Mouse (Mus musculus) MEL (cell line): Measurements from ENCODE around the gene Rcor1.

ENCODE experiments used
- BHLHE40 ChIP-seq: IDR thresholded peaks from 2 replicates; pipeline ENCODE4 v1.6.1; 2012; ENCODE audit warnings: low read depth, mild to moderate bottlenecking, inconsistent platforms, low read length, improper control_type of control experiment, borderline replicate concordance
- CTCF ChIP-seq, 3 experiments: IDR thresholded peaks in 2 of 3; conservative IDR thresholded peaks in 1 of 3; 2 replicates each; pipeline ENCODE4 v1.5.1; 2011 to 2012; ENCODE audit warnings: low read length in 3 of 3, low read depth in 2 of 3, mild to moderate bottlenecking in 2 of 3, improper control_type of control experiment in 1 of 3, inconsistent platforms in 1 of 3, mixed read lengths in 1 of 3, moderate library complexity in 1 of 3; ENCODE audit not compliant: control insufficient read depth in 1 of 3, insufficient read depth in 1 of 3, poor library complexity in 1 of 3, severe bottlenecking in 1 of 3
- E2F4 ChIP-seq: IDR thresholded peaks from 2 replicates; pipeline ENCODE4 v1.6.1; 2011; ENCODE audit warnings: low read depth, low read length, improper control_type of control experiment, borderline replicate concordance
- EP300 ChIP-seq, 2 experiments: IDR thresholded peaks; 2 replicates each; pipeline ENCODE4 v1.6.1; 2011; ENCODE audit warnings: improper control_type of control experiment in 2 of 2, low read length in 2 of 2, low read depth in 1 of 2, mild to moderate bottlenecking in 1 of 2
- GABPA ChIP-seq: IDR thresholded peaks from 2 replicates; pipeline ENCODE4 v1.6.1; 2012; ENCODE audit warnings: low read depth, mild to moderate bottlenecking, inconsistent platforms, low read length, improper control_type of control experiment, moderate library complexity
- NELFE ChIP-seq: IDR thresholded peaks from 2 replicates; pipeline ENCODE4 v1.6.1; 2011; ENCODE audit warnings: low read depth, low read length, improper control_type of control experiment
- POLR2A ChIP-seq, 2 experiments: IDR thresholded peaks; 2 replicates each; pipeline ENCODE4 v1.6.1; 2011 to 2012; ENCODE audit warnings: low read length in 2 of 2, mild to moderate bottlenecking in 2 of 2, control low read depth in 1 of 2, improper control_type of control experiment in 1 of 2, low read depth in 1 of 2, moderate library complexity in 1 of 2; ENCODE audit not compliant: control insufficient read depth in 1 of 2, insufficient read depth in 1 of 2, poor library complexity in 1 of 2
- SIN3A ChIP-seq: IDR thresholded peaks from 2 replicates; pipeline ENCODE4 v1.6.1; 2012; ENCODE audit warnings: low read length, improper control_type of control experiment, inconsistent platforms

GRCm38 (mm10) chr12:111036198-111036775 lies 2.9 kb upstream of the Rcor1 start:
- TF ChIP-seq POLR2A (IDR thresholded peaks at IDR 0.05; ENCODE audit: control insufficient read depth in 1 of 2, insufficient read depth in 1 of 2, low read depth in 1 of 2, low read length in 2 of 2, poor library complexity in 1 of 2) (no peak), SIN3A (no peak; the same call in 1 of the 2 replicates), EP300 (IDR thresholded peaks at IDR 0.05; ENCODE audit: low read depth in 1 of 2, low read length in 2 of 2) (no peak), NELFE (no peak), CTCF (IDR thresholded peaks at IDR 0.05 in 2 of 3, conservative IDR thresholded peaks at IDR 0.05 in 1 of 3; ENCODE audit: control insufficient read depth in 1 of 3, insufficient read depth in 1 of 3, low read depth in 2 of 3, low read length in 3 of 3, poor library complexity in 1 of 3, severe bottlenecking in 1 of 3) (peak in 2 of 3 experiments; percentile 12 to 45; a peak in 3 of 6 replicates), GABPA (no peak), BHLHE40 (no peak), E2F4 (no peak)
